Mouse (Mus musculus): Measurements from ENCODE around the gene 4930503B20Rik. TPM values are rescaled to one million over a fixed set of nuclear protein-coding genes. Genes with fewer than 3 reads are reported as not detected.

The 4930503B20Rik gene
- polyA plus RNA-seq (2017; shearing (Covaris generic)): not detected

DNA sequence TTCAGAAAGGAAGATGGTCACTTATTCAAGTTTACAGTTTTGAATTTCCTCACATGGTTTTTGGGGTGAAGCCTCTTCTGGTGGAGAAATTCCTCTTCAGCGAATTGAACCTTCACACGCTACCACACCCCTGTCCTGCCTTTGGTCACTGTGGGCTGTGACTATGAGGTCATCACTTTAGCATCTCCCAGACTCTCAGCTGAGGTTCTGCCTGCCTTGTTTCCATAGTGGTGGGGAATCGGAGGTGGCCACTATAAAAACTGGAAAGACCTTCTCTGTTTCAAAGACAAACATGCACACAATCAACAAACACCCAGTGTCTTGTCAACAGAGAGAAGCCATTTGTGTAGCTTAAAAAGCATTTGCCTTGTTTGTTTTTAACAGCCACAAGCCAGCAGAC lies at the start of gene 4930503B20Rik:
4930503B20Rik (minus strand) TSS at position 101 of the 400 bp plus-strand sequence.

DNA sequence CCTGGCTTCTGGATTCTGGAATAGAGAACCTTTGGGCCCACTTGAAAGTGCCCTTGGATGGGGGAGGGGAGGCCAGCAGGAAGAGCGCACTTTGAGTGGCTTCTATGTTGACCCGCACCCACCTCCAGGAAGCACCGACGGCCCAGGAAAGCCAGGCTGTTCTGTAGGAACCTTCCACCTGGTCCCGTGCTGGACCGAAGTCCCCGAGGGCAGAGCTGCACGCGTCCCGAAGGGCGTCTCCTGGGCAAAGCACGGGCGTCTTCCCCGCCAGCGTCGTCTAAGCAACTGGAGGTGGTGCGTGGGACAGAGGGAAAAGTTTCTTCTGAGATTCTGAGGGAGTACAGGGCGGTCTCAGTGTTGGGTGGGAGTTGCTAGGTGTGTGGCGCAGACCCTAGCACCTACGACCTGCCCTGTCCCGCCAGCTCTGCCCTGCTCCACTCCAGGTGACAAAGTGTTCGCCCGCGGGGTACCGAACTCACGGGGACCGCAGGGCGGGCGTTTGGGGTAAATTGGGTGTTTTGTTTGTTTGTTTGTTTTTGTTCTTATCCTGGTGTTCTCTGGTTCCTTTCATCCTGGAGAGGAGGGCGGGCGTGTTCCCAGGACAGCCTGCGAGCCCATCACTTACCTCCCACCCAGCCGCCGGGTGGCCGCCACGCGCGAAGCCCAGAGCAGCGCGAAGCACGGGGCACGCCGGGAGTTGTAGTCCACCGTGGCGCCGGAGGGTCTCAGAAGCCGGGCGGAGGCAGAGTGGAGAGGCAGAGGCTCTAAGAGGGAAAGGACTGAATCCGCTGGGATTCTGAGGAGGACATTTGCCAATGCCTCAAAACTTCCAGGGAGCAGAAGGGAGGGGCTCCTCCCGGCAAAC lies 33.9 kb upstream of the 4930503B20Rik start, which contains the start of gene Samd13:
Samd13 (minus strand) TSS at position 782 of the 865 bp plus-strand sequence.

DNA sequence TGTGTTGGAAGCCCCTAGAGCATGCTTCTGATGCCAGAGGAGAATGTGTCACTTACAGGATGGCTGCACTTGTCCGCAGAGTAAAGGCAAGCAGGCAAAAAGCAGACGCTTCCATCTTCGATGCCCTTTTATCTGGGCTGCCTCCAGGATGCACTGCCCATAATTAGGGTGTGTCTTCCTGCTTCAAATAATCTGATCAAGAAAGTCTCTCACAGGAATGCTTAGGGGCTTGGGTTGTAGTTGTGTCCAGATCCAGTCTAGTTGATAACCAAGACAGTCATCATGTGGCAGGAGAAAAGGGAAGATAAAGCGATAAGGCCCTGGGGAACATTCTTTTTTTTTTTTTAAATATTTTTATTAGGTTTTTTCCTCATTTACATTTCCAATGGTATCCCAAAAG lies 35.6 kb downstream of the 4930503B20Rik start, which contains the start of gene Dnase2b:
Dnase2b (minus strand) TSS at position 101 of the 400 bp plus-strand sequence.

Other genes starting within 250 kb of the 4930503B20Rik start
- gene Ssx2ip, start 246.7 kb downstream of the 4930503B20Rik start, polyA plus RNA-seq (2017; shearing (Covaris generic)): 0.78 TPM
- gene Ctbs, start 201.5 kb downstream of the 4930503B20Rik start, polyA plus RNA-seq (2017; shearing (Covaris generic)): 9.3 TPM
- gene Spata1, start 151.6 kb downstream of the 4930503B20Rik start, polyA plus RNA-seq (2017; shearing (Covaris generic)): 7.1 TPM
- gene Gng5, start 151.5 kb downstream of the 4930503B20Rik start, polyA plus RNA-seq (2017; shearing (Covaris generic)): 461 TPM
- gene Rpf1, start 129.9 kb downstream of the 4930503B20Rik start, polyA plus RNA-seq (2017; shearing (Covaris generic)): 85.0 TPM
- gene Uox, start 80.9 kb downstream of the 4930503B20Rik start, polyA plus RNA-seq (2017; shearing (Covaris generic)): not detected
- gene Dnase2b, start 35.7 kb downstream of the 4930503B20Rik start, polyA plus RNA-seq (2017; shearing (Covaris generic)): not detected
- 0.99 TPM for gene Samd13, start 34.3 kb upstream of the 4930503B20Rik start, polyA plus RNA-seq (2017; shearing (Covaris generic))
- gene Prkacb, start 161.7 kb upstream of the 4930503B20Rik start, polyA plus RNA-seq (2017; shearing (Covaris generic)): 209 TPM
- gene Ttll7, start 201.1 kb upstream of the 4930503B20Rik start, polyA plus RNA-seq (2017; shearing (Covaris generic)): not detected

Measured in inflammation-experienced regulatory T-cells, adult 16 weeks (primary cell).